In genomic region chr19:43629088-43629487, GRCm38 (mm10) we compare ENCODE assay signal across 36 mouse cellular contexts. TPM values are rescaled to one million over a fixed set of nuclear protein-coding genes. Genes with fewer than 3 reads are reported as not detected.
DNase-seq lines count a peak whose midpoint lies in the region; ATAC-seq and TF ChIP-seq lines count a peak whose summit lies in the region.
"Had no signal": no experiment of that assay in that cellular context is flagged by ENCODE, and none has a peak within 500 bp of the region (broad histone marks: within the 10 kb centered on the region; RNA-seq: fewer than 3 reads in every experiment).

No protein-coding gene starts in this region.

- WGBS in embryonic facial prominence, embryonic 12.5 days: 48% methylated on average over 4 of the region's 4 CpGs
- 53% methylated on average over 4 of the region's 4 CpGs for WGBS in embryonic facial prominence, embryonic 10.5 days
- WGBS in kidney, embryonic 15.5 days: 15% methylated on average over 4 of the region's 4 CpGs
- WGBS in kidney, adult 2 months: 28% methylated on average over 4 of the region's 4 CpGs
- 59% methylated on average over 4 of the region's 4 CpGs for WGBS in midbrain, embryonic 11.5 days
- WGBS in midbrain, postnatal 0 days: 53% methylated on average over 4 of the region's 4 CpGs

- no peak overlapping the region for H3K4me2 ChIP-seq in embryonic facial prominence, embryonic 12.5 days (replicated peaks)
- H3K4me2 ChIP-seq in kidney, embryonic 15.5 days: no peak overlapping the region
- H3K4me2 ChIP-seq in midbrain, embryonic 11.5 days: no peak overlapping the region
- H3K4me2 ChIP-seq in midbrain, postnatal 0 days (ENCODE audit: low read depth, low read length, poor library complexity, severe bottlenecking): no peak overlapping the region
- H3K4me2 ChIP-seq: embryonic facial prominence, embryonic 13.5 days; forebrain, embryonic 13.5 days; heart, embryonic 11.5 days; hindbrain, embryonic 13.5 days; intestine, embryonic 15.5 days had no signal

- no peaks in the 10 kb centered on the region for H3K4me1 ChIP-seq in embryonic facial prominence, embryonic 12.5 days
- 0 out of 2 replicates have a peak, but pooled peaks cover 8% of the 10 kb centered on the region for H3K4me1 ChIP-seq in embryonic facial prominence, embryonic 10.5 days
- H3K4me1 ChIP-seq in kidney, embryonic 15.5 days: 0 out of 2 replicates have a peak, but pooled peaks cover 7% of the 10 kb centered on the region
- no peaks in the 10 kb centered on the region for H3K4me1 ChIP-seq in kidney, adult 2 months (ENCODE audit: control insufficient read depth, insufficient read depth, low read length)
- H3K4me1 ChIP-seq in midbrain, embryonic 11.5 days (ENCODE audit: control insufficient read depth, insufficient read depth, low read length): no peaks in the 10 kb centered on the region
- no peaks in the 10 kb centered on the region for H3K4me1 ChIP-seq in midbrain, postnatal 0 days (ENCODE audit: insufficient read depth, low read length)
- H3K4me1 ChIP-seq: embryonic facial prominence, embryonic 13.5 days had no signal

- no peak overlapping the region for H3K9ac ChIP-seq in embryonic facial prominence, embryonic 12.5 days
- H3K9ac ChIP-seq in kidney, embryonic 15.5 days: no peak overlapping the region
- no peak overlapping the region for H3K9ac ChIP-seq in midbrain, embryonic 11.5 days (ENCODE audit: low read length)
- H3K9ac ChIP-seq in midbrain, postnatal 0 days (replicated peaks; ENCODE audit: low read length, poor library complexity, severe bottlenecking): no peak overlapping the region
- H3K9ac ChIP-seq: embryonic facial prominence, embryonic 13.5 days; forebrain, embryonic 13.5 days; hindbrain, embryonic 13.5 days; intestine, embryonic 15.5 days had no signal

- DNase-seq in embryonic facial prominence, embryonic 10.5 days (ENCODE audit: low spot score): no peak
- DNase-seq in kidney, adult 2 months: no peak
- DNase-seq in midbrain, embryonic 11.5 days (ENCODE audit: low spot score, missing footprints): peak; percentile 37
- no peak for DNase-seq in midbrain, postnatal 0 days (ENCODE audit: low spot score)
- peak; percentile 28 for DNase-seq in brain, embryonic 14.5 days (ENCODE audit: low read depth)
- no peak for DNase-seq in embryo, embryonic 9.5 days (ENCODE audit: extremely low spot score)
- DNase-seq: adrenal gland, postnatal 10 days; B cell, adult 2 months; cerebellum, adult 11-12 months; cerebellum, adult 8-10 months; cerebellum, postnatal 10 days; cerebellum, postnatal 36 days; embryo, embryonic 11 days; gastrocnemius, postnatal 10 days; gastrocnemius, postnatal 36 days; heart, postnatal 36 days had no signal

- peaks cover 10% of the 10 kb centered on the region for H3K27me3 ChIP-seq in embryonic facial prominence, embryonic 12.5 days
- H3K27me3 ChIP-seq in embryonic facial prominence, embryonic 10.5 days (replicated peaks; ENCODE audit: low read depth, poor library complexity, severe bottlenecking): peaks cover 49% of the 10 kb centered on the region
- peaks cover 37% of the 10 kb centered on the region for H3K27me3 ChIP-seq in kidney, embryonic 15.5 days
- H3K27me3 ChIP-seq in kidney, adult 2 months (replicated peaks; ENCODE audit: control insufficient read depth, insufficient read depth, low read length): no peaks in the 10 kb centered on the region
- H3K27me3 ChIP-seq in midbrain, embryonic 11.5 days (ENCODE audit: control insufficient read depth, insufficient read depth, low read length): no peaks in the 10 kb centered on the region
- H3K27me3 ChIP-seq in midbrain, postnatal 0 days (ENCODE audit: insufficient read depth, low read length): peaks cover 6% of the 10 kb centered on the region; the same call in 1 of the 2 replicates
- H3K27me3 ChIP-seq: CH12.LX had no signal

- no peak overlapping the region for H3K4me3 ChIP-seq in embryonic facial prominence, embryonic 12.5 days
- no peak overlapping the region for H3K4me3 ChIP-seq in embryonic facial prominence, embryonic 10.5 days
- no peak overlapping the region for H3K4me3 ChIP-seq in kidney, embryonic 15.5 days (replicated peaks)
- H3K4me3 ChIP-seq in kidney, adult 2 months (ENCODE audit: insufficient read depth, low read depth, low read length): no peak overlapping the region
- no peak overlapping the region for H3K4me3 ChIP-seq in midbrain, embryonic 11.5 days (ENCODE audit: low read depth, low read length)
- H3K4me3 ChIP-seq in midbrain, postnatal 0 days (ENCODE audit: low read depth, low read length): no peak overlapping the region
- H3K4me3 ChIP-seq: embryonic facial prominence, embryonic 13.5 days; forebrain, embryonic 10.5 days; forebrain, embryonic 13.5 days; hindbrain, embryonic 10.5 days; hindbrain, embryonic 13.5 days; intestine, embryonic 15.5 days had no signal

- H3K9me3 ChIP-seq in embryonic facial prominence, embryonic 12.5 days: no peaks in the 10 kb centered on the region
- H3K9me3 ChIP-seq in embryonic facial prominence, embryonic 10.5 days: 0 out of 2 replicates have a peak, but pooled peaks cover 3% of the 10 kb centered on the region
- no peaks in the 10 kb centered on the region for H3K9me3 ChIP-seq in kidney, embryonic 15.5 days (replicated peaks)
- no peaks in the 10 kb centered on the region for H3K9me3 ChIP-seq in midbrain, embryonic 11.5 days (ENCODE audit: control insufficient read depth, low read length)
- H3K9me3 ChIP-seq in midbrain, postnatal 0 days (ENCODE audit: low read length): no peaks in the 10 kb centered on the region
- H3K9me3 ChIP-seq: embryonic facial prominence, embryonic 13.5 days; forebrain, embryonic 10.5 days; forebrain, embryonic 13.5 days; G1E; hindbrain, embryonic 13.5 days; intestine, embryonic 15.5 days had no signal

- no peak overlapping the region for H3K27ac ChIP-seq in embryonic facial prominence, embryonic 12.5 days
- no peak overlapping the region; the same call in 1 of the 2 replicates for H3K27ac ChIP-seq in embryonic facial prominence, embryonic 10.5 days (replicated peaks)
- no peak overlapping the region for H3K27ac ChIP-seq in kidney, embryonic 15.5 days
- H3K27ac ChIP-seq in kidney, adult 2 months (ENCODE audit: insufficient read depth, low read depth, low read length): no peak overlapping the region
- H3K27ac ChIP-seq in midbrain, embryonic 11.5 days (ENCODE audit: low read depth, low read length): no peak overlapping the region
- no peak overlapping the region for H3K27ac ChIP-seq in midbrain, postnatal 0 days (ENCODE audit: low read depth, low read length)
- H3K27ac ChIP-seq: embryonic facial prominence, embryonic 13.5 days; forebrain, embryonic 10.5 days; forebrain, embryonic 13.5 days; hindbrain, embryonic 10.5 days; hindbrain, embryonic 13.5 days; intestine, embryonic 15.5 days had no signal

- no peak for TF ChIP-seq POLR2A in kidney, adult 2 months (IDR thresholded peaks at IDR 0.05; ENCODE audit: low read depth, low read length)
- no peak for TF ChIP-seq POLR2A in brain, embryonic 14.5 days (IDR thresholded peaks at IDR 0.05; ENCODE audit: borderline replicate concordance, extremely low read depth, insufficient read depth, insufficient read length, poor library complexity, severe bottlenecking)

- TF ChIP-seq CTCF in kidney, adult 2 months (conservative IDR thresholded peaks at IDR 0.05; ENCODE audit: insufficient read depth, insufficient read length, low read depth, low read length): no peak
- no peak for TF ChIP-seq CTCF in midbrain, postnatal 0 days (IDR thresholded peaks at IDR 0.05)
- TF ChIP-seq CTCF in brain, embryonic 14.5 days (IDR thresholded peaks at IDR 0.05; ENCODE audit: borderline replicate concordance, extremely low read depth, insufficient read depth, insufficient read length): no peak

- H3K36me3 ChIP-seq in embryonic facial prominence, embryonic 12.5 days: no peaks in the 10 kb centered on the region
- H3K36me3 ChIP-seq in embryonic facial prominence, embryonic 10.5 days (replicated peaks): no peaks in the 10 kb centered on the region
- H3K36me3 ChIP-seq in kidney, embryonic 15.5 days: no peaks in the 10 kb centered on the region
- no peaks in the 10 kb centered on the region for H3K36me3 ChIP-seq in kidney, adult 2 months (ENCODE audit: control insufficient read depth, insufficient read depth, low read length)
- no peaks in the 10 kb centered on the region for H3K36me3 ChIP-seq in midbrain, embryonic 11.5 days (ENCODE audit: control insufficient read depth, insufficient read depth, low read length)
- no peaks in the 10 kb centered on the region for H3K36me3 ChIP-seq in midbrain, postnatal 0 days (ENCODE audit: insufficient read depth, low read length)
- H3K36me3 ChIP-seq: embryonic facial prominence, embryonic 13.5 days; forebrain, embryonic 10.5 days; G1E; hindbrain, embryonic 10.5 days; hindbrain, embryonic 13.5 days; intestine, embryonic 15.5 days had no signal

- ATAC-seq in embryonic facial prominence, embryonic 12.5 days (ENCODE audit: insufficient number of reproducible peaks, insufficient read depth, low FRiP score, low TSS enrichment): 0 out of 2 replicates have a peak, but pooled peaks have one; percentile 52
- peak; percentile 75 for ATAC-seq in kidney, embryonic 15.5 days (replicated peaks; ENCODE audit: low FRiP score)
- no peak for ATAC-seq in midbrain, embryonic 11.5 days (ENCODE audit: low FRiP score)
- ATAC-seq in midbrain, postnatal 0 days (ENCODE audit: low FRiP score): no peak
- ATAC-seq: forebrain, embryonic 13.5 days; forebrain, embryonic 16.5 days; hindbrain, embryonic 16.5 days; intestine, embryonic 15.5 days had no signal

RNA-seq across cellular contexts. Expression of gene Nkx2-3, which starts 17.0 kb away (rescaled TPM):
- 3.6 and 3.9 TPM in 2 replicates for polyA plus RNA-seq in embryonic facial prominence, embryonic 12.5 days (2016; fragmentation: Nextera tagmentation; extraction: Ambion mirVana)
- 3.7 and 4.1 TPM in 2 replicates for polyA plus RNA-seq in embryonic facial prominence, embryonic 10.5 days (2016; fragmentation: Nextera tagmentation; extraction: Ambion mirVana)
- polyA plus RNA-seq in kidney, embryonic 15.5 days (2015; fragmentation: Nextera tagmentation; extraction: Ambion mirVana): 0.26 and 0.48 TPM in 2 replicates
- polyA plus RNA-seq in kidney, adult 2 months (2012; rRNA removed): not detected in 2 replicates
- 0.60 and 0.77 TPM in 2 replicates for polyA plus RNA-seq in midbrain, embryonic 11.5 days (2014; fragmentation: Nextera tagmentation; extraction: Ambion mirVana)
- total RNA-seq in midbrain, postnatal 0 days (2014; rRNA removed): 0.05 TPM in 1 of 2 replicates, not detected in the other
- 0.12 TPM in 1 of 2 replicates, not detected in the other for polyA plus RNA-seq in midbrain, postnatal 0 days (2015; fragmentation: Nextera tagmentation; extraction: Ambion mirVana)
- polyA plus RNA-seq in brain, embryonic 14.5 days (2012; rRNA removed): 0.90 and 1.4 TPM in 2 replicates
- total RNA-seq: adrenal gland, adult 18-20 months; CH12.LX; gastrocnemius, adult 18-20 months; gastrocnemius, postnatal 10 days; gastrocnemius, postnatal 36 days; granulocyte monocyte progenitor cell, adult 5-6 weeks; heart, adult 8-10 months; heart, postnatal 36 days had no signal
- polyA plus RNA-seq: cortical plate, adult 2 months; G1E; heart, embryonic 11.5 days; heart, embryonic 14.5 days; heart, postnatal 0 days; hindbrain, embryonic 13.5 days; hindbrain, embryonic 16.5 days had no signal

RNA-seq across cellular contexts. Expression of gene Slc25a28, which starts 45.6 kb away (rescaled TPM):
- polyA plus RNA-seq in embryonic facial prominence, embryonic 12.5 days (2016; fragmentation: Nextera tagmentation; extraction: Ambion mirVana): 18.4 and 20.4 TPM in 2 replicates
- 10.3 and 10.9 TPM in 2 replicates for polyA plus RNA-seq in embryonic facial prominence, embryonic 10.5 days (2016; fragmentation: Nextera tagmentation; extraction: Ambion mirVana)
- polyA plus RNA-seq in kidney, embryonic 15.5 days (2015; fragmentation: Nextera tagmentation; extraction: Ambion mirVana): 13.7 and 14.3 TPM in 2 replicates
- polyA plus RNA-seq in kidney, adult 2 months (2012; rRNA removed): 83.2 and 93.1 TPM in 2 replicates
- 7.6 and 9.7 TPM in 2 replicates for polyA plus RNA-seq in midbrain, embryonic 11.5 days (2014; fragmentation: Nextera tagmentation; extraction: Ambion mirVana)
- 43.8 and 48.3 TPM in 2 replicates for total RNA-seq in midbrain, postnatal 0 days (2014; rRNA removed)
- polyA plus RNA-seq in midbrain, postnatal 0 days (2015; fragmentation: Nextera tagmentation; extraction: Ambion mirVana): 15.2 and 15.5 TPM in 2 replicates
- 73.8 and 98.7 TPM in 2 replicates for polyA plus RNA-seq in brain, embryonic 14.5 days (2012; rRNA removed)

Comparison
In these comparisons a context has a peak if more than half of its experiments do, and no peak if none do; other contexts are left out.
1. DNase-seq: peak in midbrain, embryonic 11.5 days (single experiment) and brain, embryonic 14.5 days (single experiment); none in embryonic facial prominence, embryonic 10.5 days (single experiment), kidney, adult 2 months (single experiment), midbrain, postnatal 0 days (single experiment) and embryo, embryonic 9.5 days (single experiment).
2. ATAC-seq: peak in embryonic facial prominence, embryonic 12.5 days (single experiment) and kidney, embryonic 15.5 days (single experiment); none in midbrain, embryonic 11.5 days (single experiment) and midbrain, postnatal 0 days (single experiment).